Mouse (Mus musculus) liver, embryonic 14.5 days (tissue): ENCODE measurements around the gene Nrxn3.

ENCODE experiments used
- CTCF ChIP-seq: IDR thresholded peaks from 2 replicates; pipeline ENCODE4 v1.5.1; 2016; ENCODE audit warnings: antibody characterized with exemption, low read depth, control low read depth
- EP300 ChIP-seq: IDR thresholded peaks from 2 replicates; pipeline ENCODE4 v1.6.1; 2016; ENCODE audit warnings: antibody characterized with exemption, low read depth

DNA sequence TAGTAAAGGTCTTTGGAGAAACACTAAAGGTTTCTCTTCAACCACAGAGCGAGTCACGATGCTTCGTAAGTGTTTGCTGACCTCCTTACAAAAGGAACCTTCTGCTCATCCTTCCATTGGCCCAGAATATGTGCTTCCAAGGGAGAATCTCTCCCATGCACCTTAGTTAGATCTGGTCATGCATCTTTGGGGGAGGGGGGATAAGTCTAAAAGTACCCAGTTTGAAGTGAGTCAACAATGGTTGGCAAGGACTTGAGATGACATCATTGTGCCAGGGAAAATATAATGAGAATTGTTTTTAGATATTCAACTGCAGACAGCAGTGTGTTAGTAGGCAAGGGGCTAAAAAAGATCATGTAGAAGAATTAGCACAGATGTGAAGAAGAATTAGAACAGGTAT lies 1437.2 kb downstream of the Nrxn3 start:
- TF ChIP-seq CTCF (no peak), EP300 (no peak)
